Mouse (Mus musculus) MN1 (cell line): ENCODE data around the gene Akr1b7.
A peak's percentile ranks its signal among the peaks of the same experiment; 100 is the strongest.
"Not testable (repeated sequence)": the region's sequence is repeated elsewhere in the genome, so short reads cannot be mapped to it uniquely, and the experiment has no call there.

ENCODE experiments used
- DNase-seq: peaks from one replicate; pipeline ENCODE4 v3.0.0-alpha.2; 2016; ENCODE audit warnings: low spot score

The Akr1b7 gene

DNA sequence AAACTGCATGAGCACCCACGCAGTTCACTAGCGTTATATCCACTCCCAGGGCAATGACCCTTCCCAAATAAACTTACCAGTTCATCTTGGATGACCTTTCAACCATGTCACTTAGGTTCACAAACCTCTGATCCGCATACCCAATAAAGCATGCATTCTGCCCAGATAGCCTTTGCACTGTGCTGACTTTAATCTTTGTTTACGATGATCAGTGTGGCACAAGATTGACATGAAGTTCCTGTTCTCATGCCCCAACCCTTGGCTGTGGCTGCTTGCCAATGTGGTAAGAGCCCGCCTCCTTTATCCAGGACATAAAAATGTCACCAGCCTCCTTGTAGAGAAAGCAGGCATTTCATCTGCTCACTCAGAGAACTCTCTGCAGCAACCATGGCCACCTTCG, at the start of gene Akr1b7:
Gene Akr1b7, plus strand, starts transcription at position 312 of the 400 bp plus-strand sequence.
- peak; percentile 27 for DNase-seq

- DNase-seq, result no peak
Measured at GRCm38 (mm10) chr6:34364217-34365136, 47.7 kb upstream of the Akr1b7 start.

GRCm38 (mm10) chr6:34367998-34368397, 44.1 kb upstream of the Akr1b7 start:
- no peak for DNase-seq

GRCm38 (mm10) chr6:34370081-34370480, 42.1 kb upstream of the Akr1b7 start:
- no peak for DNase-seq

GRCm38 (mm10) chr6:34371700-34372351, 40.3 kb upstream of the Akr1b7 start:
- peak; percentile 85 for DNase-seq

DNA sequence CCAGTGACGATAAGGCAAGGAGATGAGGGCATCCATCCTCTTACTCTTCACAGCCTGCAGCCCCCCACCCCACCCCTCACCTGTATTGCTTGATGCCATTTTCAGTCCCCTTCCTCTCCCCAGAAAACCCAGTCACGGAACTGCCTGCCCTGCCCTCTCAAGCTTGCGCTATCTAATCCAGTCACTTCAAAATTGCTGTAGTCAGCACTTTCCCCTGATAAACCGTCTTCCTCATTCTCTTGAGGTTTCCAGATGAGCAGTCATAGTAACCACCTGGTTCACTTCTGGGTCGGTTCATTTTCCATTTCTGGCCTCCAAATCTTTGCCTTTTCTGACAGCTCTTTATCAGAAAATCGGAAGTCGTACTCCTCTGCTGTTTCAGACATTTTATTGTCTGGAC, 38.3 kb upstream of the Akr1b7 start:
- DNase-seq, result no peak

DNA sequence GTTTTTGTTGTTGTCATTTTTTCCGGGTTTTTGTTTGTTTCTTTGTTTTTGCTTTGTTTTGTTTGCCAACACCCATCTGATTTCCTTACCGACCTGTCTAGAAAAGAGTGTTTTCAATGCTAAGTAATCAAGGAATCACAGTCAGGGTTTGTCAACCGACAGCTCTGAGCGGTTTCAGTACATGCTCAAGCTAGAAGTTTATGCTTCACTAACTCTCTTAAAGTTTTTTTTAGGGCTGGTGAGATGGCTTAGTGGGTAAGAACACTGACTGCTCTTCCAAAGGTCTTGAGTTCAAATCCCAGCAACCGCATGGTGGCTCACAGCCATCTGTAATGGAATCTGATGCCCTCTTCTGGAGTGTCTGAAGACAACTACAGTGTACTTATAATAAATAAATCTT, 36.2 kb upstream of the Akr1b7 start:
- DNase-seq, result not testable (repeated sequence)

- DNase-seq, result no peak
Measured at GRCm38 (mm10) chr6:34383401-34383800, 28.7 kb upstream of the Akr1b7 start.

DNA sequence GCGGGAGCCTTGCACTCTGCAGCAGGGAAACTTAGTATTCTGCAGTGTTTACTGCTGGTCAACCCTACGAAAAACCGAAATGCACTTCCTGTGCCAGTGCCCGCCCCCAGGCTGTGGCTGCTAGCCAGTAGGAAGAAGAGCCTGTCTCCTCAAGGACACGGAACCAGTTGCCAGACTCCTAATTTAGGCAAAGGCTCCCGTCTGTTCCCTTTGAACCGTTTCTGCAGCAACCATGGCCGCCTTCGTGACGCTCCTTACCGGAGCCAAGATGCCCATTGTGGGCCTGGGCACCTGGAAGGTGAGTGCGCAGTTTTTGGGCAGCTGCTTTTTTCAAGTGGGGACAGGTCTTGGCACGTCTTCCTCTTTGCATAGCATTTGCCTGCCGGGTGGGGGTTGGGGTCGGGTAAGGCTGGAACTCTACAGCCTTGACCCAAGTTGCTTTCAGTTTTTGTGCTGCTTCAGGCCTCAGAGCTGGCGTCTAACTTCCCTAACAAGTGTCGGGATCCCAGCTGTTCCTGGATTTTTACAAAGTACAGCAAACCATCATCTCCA, 27.9 kb upstream of the Akr1b7 start, which contains the start of gene Akr1b10:
Gene Akr1b10, plus strand, starts transcription at position 109 of the 552 bp plus-strand sequence.
- DNase-seq, result peak; percentile 80

DNA sequence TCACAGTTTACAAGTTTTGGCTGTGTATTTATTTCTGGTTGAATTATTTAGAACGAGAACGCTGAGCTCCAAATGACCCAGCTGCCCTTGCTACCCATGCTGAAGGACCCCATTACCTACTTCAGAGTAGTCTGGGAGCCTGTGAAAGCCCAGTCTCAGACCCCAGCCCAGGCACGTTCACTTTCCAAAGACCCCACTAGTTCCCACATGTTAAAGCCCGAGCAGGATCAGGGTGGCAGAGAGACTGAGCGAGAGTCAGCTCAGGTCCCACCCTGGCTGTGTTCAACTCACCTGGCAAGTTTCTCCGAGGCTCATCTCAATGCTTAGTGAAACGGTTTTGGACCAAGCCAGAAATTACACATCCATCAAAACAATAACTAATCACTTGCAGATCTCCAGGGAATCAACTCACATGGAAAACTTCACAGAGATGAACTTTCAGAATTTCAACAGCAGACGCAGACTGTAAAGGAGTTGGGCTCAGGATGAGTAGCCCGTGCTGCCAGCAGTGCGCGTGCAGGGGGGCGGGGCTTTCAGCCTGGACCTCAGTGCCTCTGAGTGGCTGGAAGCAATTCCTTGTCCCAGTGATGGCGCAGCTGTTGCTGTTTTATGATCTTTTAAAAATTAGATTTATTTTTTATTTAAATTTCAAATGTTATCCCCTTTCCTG, 27.3 kb upstream of the Akr1b7 start:
- DNase-seq, result peak; percentile 52

DNA sequence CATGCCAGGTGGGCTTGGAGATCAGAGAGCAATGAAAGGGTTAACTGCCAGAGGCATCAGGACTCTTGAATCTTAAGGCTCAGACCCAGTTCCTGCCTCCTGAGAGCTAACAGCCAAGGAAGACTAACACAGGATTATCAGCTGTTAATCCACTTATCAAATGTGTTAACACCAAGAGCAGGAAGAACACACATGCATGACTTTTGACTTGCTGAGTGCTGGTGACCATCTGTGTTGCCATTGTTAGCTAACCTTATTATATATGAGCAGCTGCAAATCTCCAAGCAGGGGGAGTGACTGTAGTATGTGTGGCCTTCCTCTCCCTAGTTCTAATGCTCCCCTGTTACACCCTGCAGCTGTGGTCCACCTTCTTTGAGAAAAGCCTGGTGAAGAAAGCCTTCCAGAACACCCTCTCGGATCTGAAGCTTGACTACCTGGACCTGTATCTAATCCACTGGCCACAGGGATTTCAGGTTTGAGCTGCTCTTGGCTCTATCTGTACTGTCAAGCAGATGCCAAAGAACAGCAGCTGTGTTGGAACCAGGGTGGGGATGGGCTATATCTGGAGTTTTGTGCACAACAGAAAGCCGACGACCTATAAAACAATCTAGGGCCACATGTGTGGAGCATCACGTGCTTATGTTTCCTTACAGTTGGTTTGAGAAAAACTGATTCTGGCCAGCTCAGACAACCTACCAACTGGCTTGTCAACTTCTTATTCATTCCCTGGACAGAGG, 23.5 kb upstream of the Akr1b7 start:
- DNase-seq, result peak; percentile 40

DNA sequence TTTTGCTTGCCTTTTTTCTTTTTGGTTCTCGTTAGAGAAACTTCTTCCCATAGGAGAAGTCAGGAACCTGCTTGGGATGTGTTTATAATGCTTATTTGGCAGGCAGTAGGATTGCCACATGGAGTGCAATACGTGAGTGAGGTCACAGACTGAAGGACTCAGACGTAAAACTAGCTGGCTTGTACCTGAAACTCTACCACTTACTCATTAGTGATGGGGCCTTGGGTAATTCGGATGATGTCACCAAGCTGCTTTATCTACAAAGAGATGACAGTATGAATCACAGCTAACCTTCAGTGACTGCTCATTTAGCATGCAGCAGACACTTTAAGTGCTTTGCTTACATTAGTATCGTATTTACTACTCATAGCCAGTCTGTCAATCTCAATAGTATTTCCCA, 16.2 kb upstream of the Akr1b7 start:
- peak; percentile 51 for DNase-seq

- no peak for DNase-seq
Measured at GRCm38 (mm10) chr6:34398431-34398830, 13.7 kb upstream of the Akr1b7 start.

DNA sequence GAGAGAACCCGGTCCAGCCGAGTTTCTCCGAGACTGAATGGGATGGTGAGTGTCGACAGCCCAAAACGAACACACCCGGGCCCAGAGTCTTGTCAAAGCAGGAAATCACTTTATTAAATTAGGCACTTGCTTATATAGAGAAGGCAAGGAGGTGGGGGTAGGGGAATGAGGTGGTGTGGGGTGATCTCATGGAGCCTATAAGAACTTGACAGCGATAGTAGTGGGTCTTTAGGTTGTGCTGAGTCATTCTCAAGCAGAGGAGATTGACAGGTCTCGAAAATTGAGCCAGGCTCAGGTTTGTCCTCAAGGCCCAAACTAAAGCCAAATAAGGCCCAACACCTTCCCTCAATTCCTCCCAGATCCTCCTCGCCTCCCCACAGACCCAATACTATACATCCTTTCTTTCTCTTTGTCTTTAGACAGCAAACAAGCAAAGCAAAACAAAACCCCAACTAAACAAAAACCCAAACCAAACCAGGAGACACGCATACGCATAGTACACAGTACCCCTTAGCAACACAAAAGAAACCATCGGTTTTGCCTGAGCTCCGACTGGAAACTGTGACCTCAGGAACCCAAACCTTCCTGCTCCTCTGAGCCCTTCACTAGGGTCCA, 12.4 kb upstream of the Akr1b7 start:
- peak; percentile 44 for DNase-seq

DNA sequence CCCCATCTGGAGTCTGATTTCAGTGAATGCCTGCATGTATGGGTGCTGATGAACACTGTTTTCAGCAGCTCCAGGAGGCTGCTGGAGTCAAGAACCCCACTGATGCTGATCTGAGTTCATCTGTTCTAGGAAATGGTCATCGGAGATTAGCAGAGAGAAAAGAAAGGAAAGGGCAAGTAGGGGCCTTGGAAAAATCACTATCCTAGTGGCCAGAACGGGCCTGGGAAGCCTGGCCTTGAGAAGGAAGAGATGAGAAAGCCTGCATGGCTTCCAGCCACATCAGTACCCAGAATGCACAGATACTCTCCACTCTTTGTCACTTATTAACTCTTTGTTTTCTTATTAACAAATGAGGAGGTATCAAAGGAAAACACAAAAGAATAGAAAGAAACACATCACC, 11.4 kb upstream of the Akr1b7 start:
- no peak for DNase-seq

- DNase-seq, result no peak
Measured at GRCm38 (mm10) chr6:34406746-34407145, 5.4 kb upstream of the Akr1b7 start.

GRCm38 (mm10) chr6:34407403-34407802, 4.7 kb upstream of the Akr1b7 start:
- DNase-seq, result no peak

- peak; percentile 34 for DNase-seq
Measured at GRCm38 (mm10) chr6:34412688-34413087, 554 bp downstream of the Akr1b7 start.

DNA sequence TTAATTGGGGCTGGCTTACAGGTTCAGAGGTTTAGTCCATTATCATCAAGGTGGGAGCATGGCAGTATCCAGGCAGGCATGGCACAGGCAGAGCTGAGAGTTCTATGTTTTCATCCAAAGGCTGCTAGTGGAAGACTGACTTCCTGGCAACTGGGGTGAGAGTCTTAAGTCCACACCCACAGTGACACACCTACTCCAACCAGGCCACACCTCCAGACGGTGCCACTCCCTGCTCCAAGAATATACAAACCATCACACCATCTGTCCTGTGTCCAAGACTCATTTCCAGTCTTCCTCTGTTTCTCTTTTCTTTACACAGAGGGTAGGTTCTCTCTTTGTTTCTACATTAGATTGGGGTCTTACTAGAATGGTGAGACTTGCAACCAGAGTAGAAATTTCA, 1.3 kb downstream of the Akr1b7 start:
- not testable (repeated sequence) for DNase-seq

DNA sequence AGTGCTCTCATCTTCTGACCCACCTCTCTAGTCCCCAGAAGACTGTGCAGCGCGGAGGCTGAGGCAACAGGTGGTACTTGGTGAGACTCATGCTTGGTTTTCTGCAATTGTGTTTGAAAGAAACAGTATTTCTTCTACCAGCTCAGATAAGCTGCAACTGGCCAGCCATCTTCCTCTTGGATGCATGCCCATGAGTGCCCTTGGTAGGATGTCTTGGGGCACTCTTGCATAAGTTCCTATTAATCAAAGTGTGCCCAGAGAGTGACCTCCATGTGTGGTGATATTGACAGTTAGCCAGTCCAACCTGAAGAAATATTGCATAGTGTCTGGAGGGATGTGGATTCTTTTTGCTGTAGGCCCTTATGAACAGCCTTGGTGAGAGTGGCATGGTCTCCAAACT, 4.4 kb downstream of the Akr1b7 start:
- DNase-seq, result no peak

- no peak for DNase-seq
Measured at GRCm38 (mm10) chr6:34419071-34419470, 6.9 kb downstream of the Akr1b7 start.
